Mouse (Mus musculus) duodenum, adult 2 months (tissue): ENCODE results near the gene Adam17. TPM values are rescaled to one million over a fixed set of nuclear protein-coding genes. Genes with fewer than 3 reads are reported as not detected.

ENCODE experiments used
- polyA plus RNA-seq: library from polyadenylated mRNA; depleted of rRNA; stranded (reverse); fragments of >200 nt; gene quantifications from 2 replicates; pipeline ENCODE4 v1.2.3, GENCODE M21; 2012; ENCODE audit warnings: low replicate concordance; rRNA removed

Gene Adam17
- polyA plus RNA-seq, result 7.1 and 14.9 TPM in 2 replicates

GRCm38 (mm10) chr12:21373100-21373819, at the start of gene Adam17:
Gene Adam17 (minus strand): TSS chr12:21373632.

GRCm38 (mm10) chr12:21417100-21418070, 44.0 kb upstream of the Adam17 start, which contains the start of gene Ywhaq:
Gene Ywhaq (minus strand): TSS chr12:21417637.

GRCm38 (mm10) chr12:21315923-21316868, 57.2 kb downstream of the Adam17 start, which contains the start of gene Iah1:
Gene Iah1 (plus strand): TSS chr12:21316389.

GRCm38 (mm10) chr12:21286243-21286622, 87.2 kb downstream of the Adam17 start, which contains the start of gene Itgb1bp1:
Gene Itgb1bp1 (minus strand): TSS chr12:21286284.

GRCm38 (mm10) chr12:21284761-21285441, 88.5 kb downstream of the Adam17 start, which contains the start of gene Cpsf3:
Gene Cpsf3 (plus strand): TSS chr12:21285391.

Other genes with a start within 250 kb of the Adam17 start
- gene Cpsf3, start 88.2 kb downstream of the Adam17 start, polyA plus RNA-seq, result 4.2 and 8.6 TPM in 2 replicates
- gene Itgb1bp1, start 87.3 kb downstream of the Adam17 start, polyA plus RNA-seq, result 2.4 and 2.9 TPM in 2 replicates
- 68.3 and 79.4 TPM in 2 replicates for gene Iah1, start 57.2 kb downstream of the Adam17 start, polyA plus RNA-seq
- gene Ywhaq, start 44.0 kb upstream of the Adam17 start, polyA plus RNA-seq, result 19.4 and 29.2 TPM in 2 replicates